Mouse (Mus musculus): Measurements from ENCODE around the gene Pde10a.

Gene Pde10a

DNA sequence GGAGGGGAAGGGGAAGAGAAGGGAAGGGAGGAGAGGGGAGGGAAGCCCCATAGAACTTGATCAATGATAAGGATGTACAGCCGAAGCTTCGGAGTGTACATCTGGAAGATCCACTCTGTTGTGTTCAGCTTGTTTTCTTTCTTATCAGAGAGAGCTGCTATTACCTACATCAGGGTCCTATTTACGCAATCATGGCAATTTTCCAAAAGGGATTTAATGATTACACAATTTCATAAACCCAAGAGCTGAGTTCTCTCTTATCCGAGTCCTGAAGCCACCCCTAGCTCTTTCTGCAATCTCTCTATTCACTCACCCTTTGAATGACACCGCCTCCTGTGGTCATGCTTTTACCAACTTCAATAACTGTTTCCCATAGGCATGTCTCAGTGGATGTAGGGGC lies 508.3 kb downstream of the Pde10a start:
- no peak for DNase-seq (ENCODE audit: low spot score in 2 of 2)

DNA sequence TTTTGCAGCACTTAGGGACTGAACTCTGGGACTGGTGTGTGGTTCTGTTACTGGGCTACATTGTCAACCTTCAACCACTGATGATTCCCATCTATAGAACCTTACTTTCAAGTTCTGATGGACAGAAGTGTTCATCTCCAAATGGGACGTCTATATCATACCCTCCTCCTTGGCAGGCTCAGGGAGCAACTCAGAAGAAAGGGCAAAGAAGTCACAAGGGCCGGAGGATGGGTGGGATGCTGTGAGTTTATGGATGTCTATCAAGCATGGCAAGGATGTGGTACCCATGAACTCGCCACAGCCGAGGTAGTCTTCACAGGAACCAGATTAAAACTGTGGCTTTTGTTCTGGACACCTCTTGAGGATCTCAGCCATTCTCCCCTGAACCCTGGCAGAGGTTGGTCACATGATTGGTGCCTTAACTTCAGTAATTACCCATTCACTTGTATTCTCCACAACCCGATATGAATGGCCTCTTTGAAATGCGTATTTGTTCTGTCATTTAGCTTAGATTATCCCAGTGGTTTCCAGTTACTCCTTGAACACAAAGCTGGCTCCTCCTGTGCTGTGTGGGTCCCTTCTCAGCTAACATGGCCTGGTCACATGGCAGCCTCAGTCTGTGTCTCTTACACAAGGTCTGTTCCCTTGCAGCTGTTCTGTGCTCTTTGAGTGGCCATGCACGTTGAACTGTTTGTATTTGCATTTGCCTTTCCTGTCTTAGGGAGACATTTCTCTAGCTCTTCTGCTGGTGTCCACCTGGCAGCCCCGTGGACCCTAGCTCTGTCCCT lies 510.6 kb downstream of the Pde10a start:
- DNase-seq (ENCODE audit: low spot score in 2 of 2), result no peak

Data from frontal cortex, postnatal 14 days (tissue).